Mouse (Mus musculus) liver, postnatal 0 days (tissue): ENCODE data around the gene Dnaic2. TPM values are rescaled to one million over a fixed set of nuclear protein-coding genes. Genes with fewer than 3 reads are reported as not detected.

ENCODE experiments used
- ATAC-seq: fragments of 200-750 bp; cut with Nextera tagmentation; 2 replicates; pipeline ENCODE4 v1.8.0; 2017; ENCODE audit warnings: mild to moderate bottlenecking, moderate library complexity
- DNase-seq: peaks from one replicate; pipeline ENCODE4 v3.0.0-alpha.2; 2016
- H3K27ac ChIP-seq: fragments of 300-500 bp; sonication (generic); 2 replicates; pipeline ENCODE4 v1.5.1; 2014; ENCODE audit warnings: antibody characterized with exemption, moderate library complexity, mild to moderate bottlenecking, low read depth
- H3K27me3 ChIP-seq: fragments of 300-500 bp; sonication (generic); 2 replicates; pipeline ENCODE4 v1.6.1; 2014; ENCODE audit warnings: low read length, control low read depth, mixed read lengths; ENCODE audit not compliant: insufficient read depth
- H3K36me3 ChIP-seq: fragments of 300-500 bp; sonication (generic); replicated peaks from 2 replicates; pipeline ENCODE4 v1.6.1; 2014; ENCODE audit warnings: mild to moderate bottlenecking, control low read depth, low read length, moderate library complexity, mixed read lengths; ENCODE audit not compliant: insufficient read depth
- H3K4me1 ChIP-seq: fragments of 300-500 bp; sonication (generic); 2 replicates; pipeline ENCODE4 v1.6.1; 2014; ENCODE audit warnings: antibody characterized with exemption, mild to moderate bottlenecking, control low read depth; ENCODE audit not compliant: insufficient read depth
- H3K4me2 ChIP-seq: fragments of 300-500 bp; sonication (generic); 2 replicates; pipeline ENCODE4 v1.6.1; 2014; ENCODE audit warnings: low read depth, mild to moderate bottlenecking, low read length, moderate library complexity, mixed read lengths
- H3K4me3 ChIP-seq: fragments of 300-500 bp; sonication (generic); 2 replicates; pipeline ENCODE4 v1.5.1; 2014; ENCODE audit warnings: low read depth, low read length
- H3K9ac ChIP-seq: fragments of 300-500 bp; sonication (generic); replicated peaks from 2 replicates; pipeline ENCODE4 v1.6.1; 2014; ENCODE audit warnings: mild to moderate bottlenecking, moderate library complexity
- H3K9me3 ChIP-seq: fragments of 300-500 bp; sonication (generic); 2 replicates; pipeline ENCODE4 v1.6.1; 2016; ENCODE audit warnings: mild to moderate bottlenecking, control low read depth, low read length, mixed read lengths
- CTCF ChIP-seq: sonication (generic); IDR thresholded peaks from 2 replicates; pipeline ENCODE4 v1.5.1; 2016; ENCODE audit warnings: antibody characterized with exemption, low read depth
- EP300 ChIP-seq: IDR thresholded peaks from 2 replicates; pipeline ENCODE4 v1.6.1; 2016; ENCODE audit warnings: antibody characterized with exemption, low read depth, mild to moderate bottlenecking
- WGBS: fragments of 180-500 bp; shearing (Covaris S2); extraction: QIAGEN DNeasy Blood & Tissue Kit; methylation state at CpG from one replicate; pipeline ENCODE4 v1.1.7; 2014; ENCODE audit not compliant: insufficient replicate concordance; 5-methylcytosine and 5-hydroxymethylcytosine counted together
- polyA plus RNA-seq: library from polyadenylated mRNA; unstranded; fragments of >200 nt; fragmentation: Nextera tagmentation; extraction: Ambion mirVana; gene quantifications from 2 replicates; pipeline ENCODE4 v1.2.1, GENCODE M21; 2015

The Dnaic2 gene
- polyA plus RNA-seq, 1 experiment from 2014 or later: 0.13 TPM

DNA sequence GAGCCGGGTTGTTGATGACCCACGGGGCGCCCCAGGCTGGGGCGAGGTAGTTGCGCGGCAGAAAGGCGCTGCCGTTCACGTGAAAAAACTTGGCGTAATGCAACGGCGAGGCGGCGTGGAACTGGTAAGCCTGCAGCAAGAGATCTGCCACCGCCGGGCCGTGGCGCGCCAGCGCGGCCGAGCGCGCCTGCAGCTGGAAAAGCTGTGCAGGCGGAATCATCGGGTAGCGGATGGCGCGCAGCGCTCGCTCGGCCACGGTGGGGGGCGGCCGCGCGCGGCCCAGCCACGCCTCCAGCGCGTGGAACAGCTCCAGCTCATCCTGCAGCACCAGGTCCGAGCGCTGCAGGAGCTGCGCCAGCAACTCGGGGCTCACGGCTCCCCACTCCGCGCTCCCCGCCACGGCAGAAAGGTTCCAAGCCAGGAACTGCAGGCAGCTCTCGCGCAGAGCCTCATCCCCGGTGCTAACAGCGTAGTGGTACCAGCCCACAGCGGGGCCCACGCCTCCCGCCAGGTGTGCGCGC, 64.7 kb downstream of the Dnaic2 start:
- Histone ChIP-seq H3K9me3 (no peaks in the 10 kb centered on the region), H3K9ac (no peak overlapping the region), H3K4me1 (peaks cover 12% of the 10 kb centered on the region), H3K27me3 (peaks cover 66% of the 10 kb centered on the region), H3K4me3 (peak overlapping the region; percentile 29), H3K27ac (no peak overlapping the region), H3K4me2 (peak overlapping the region; percentile 56), H3K36me3 (no peaks in the 10 kb centered on the region)
- DNase-seq (no peak), ATAC-seq (no peak)
- TF ChIP-seq EP300 (no peak), CTCF (no peak)
- 1% methylated on average over 56 of the region's 59 CpGs for WGBS

DNA sequence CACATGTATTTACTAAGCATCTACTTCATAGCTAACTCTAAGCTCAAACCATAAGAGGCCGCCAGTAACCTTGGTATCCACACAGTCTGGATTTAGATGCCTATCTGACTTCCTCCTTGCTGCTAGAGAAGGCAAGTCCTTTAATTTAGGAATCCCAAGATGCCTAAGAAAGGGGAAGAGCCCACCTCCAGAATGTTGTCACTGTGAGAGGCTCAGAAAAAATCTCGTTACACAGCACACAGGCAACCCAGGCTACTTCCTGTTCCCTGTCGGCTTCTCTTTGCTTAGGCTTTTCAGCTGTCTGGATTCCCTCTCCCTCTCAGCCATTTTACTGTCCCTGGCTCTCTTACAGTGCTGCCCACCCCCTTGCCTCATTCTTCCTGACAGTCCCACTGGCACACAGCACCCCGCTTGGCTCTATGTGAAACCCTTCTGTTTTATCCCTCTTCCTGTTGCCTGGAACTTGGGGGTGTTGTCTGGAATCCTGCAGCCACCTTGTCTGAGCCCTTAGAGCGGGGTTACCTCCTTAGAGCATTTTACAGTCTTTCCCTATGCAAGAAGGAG, 65.8 kb downstream of the Dnaic2 start:
- peaks cover 12% of the 10 kb centered on the region for H3K4me1 ChIP-seq
- no peak overlapping the region for H3K9ac ChIP-seq
- no peak for TF ChIP-seq CTCF
- TF ChIP-seq EP300: no peak
- no peak overlapping the region for H3K4me2 ChIP-seq
- ATAC-seq (no peak), DNase-seq (no peak)
- no peak overlapping the region for H3K4me3 ChIP-seq
- no peaks in the 10 kb centered on the region for H3K36me3 ChIP-seq
- H3K9me3 ChIP-seq: no peaks in the 10 kb centered on the region
- WGBS: 29% methylated on average over 5 of the region's 5 CpGs
- H3K27ac ChIP-seq: no peak overlapping the region
- H3K27me3 ChIP-seq: peaks cover 60% of the 10 kb centered on the region

DNA sequence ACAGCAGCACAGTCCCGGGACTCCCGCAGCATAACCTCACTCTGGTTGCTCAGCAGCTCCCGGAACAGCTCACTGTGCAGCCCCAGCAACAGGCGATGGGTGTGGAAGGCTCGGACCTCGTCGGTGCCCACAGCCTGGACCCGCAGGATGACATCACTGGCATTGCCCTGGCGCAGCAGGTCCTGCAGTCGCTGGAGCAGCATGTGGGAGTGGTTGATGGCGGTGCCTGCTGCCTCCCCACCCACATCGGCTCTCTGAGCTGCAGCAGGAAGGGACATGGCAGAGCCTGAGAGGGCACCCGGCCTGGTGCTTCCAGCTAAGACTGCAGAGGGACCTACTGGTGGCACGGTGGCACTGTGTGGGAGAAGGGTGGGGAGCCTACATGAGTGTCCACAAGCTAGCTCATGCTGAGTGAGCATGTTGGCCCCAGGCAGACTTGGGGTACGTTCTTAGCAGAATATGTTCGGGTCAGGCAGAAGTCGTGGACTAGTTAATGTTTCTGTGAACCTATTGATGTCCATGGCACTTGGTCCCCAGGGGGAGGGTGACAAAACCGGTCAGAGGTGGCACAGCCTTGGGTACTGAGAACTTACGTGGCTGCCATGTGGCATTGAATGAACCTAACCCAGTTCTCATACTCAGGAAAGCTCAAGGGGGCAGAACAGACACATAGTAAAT, 66.8 kb downstream of the Dnaic2 start:
- Histone ChIP-seq H3K4me1 (peaks cover 12% of the 10 kb centered on the region), H3K9me3 (no peaks in the 10 kb centered on the region), H3K4me2 (no peak overlapping the region), H3K27ac (no peak overlapping the region), H3K9ac (no peak overlapping the region), H3K27me3 (peaks cover 53% of the 10 kb centered on the region), H3K36me3 (no peaks in the 10 kb centered on the region), H3K4me3 (no peak overlapping the region)
- ATAC-seq (peak; percentile 9; the same call in 1 of the 2 replicates), DNase-seq (no peak)
- TF ChIP-seq EP300 (no peak), CTCF (no peak)
- 60% methylated on average over 19 of the region's 19 CpGs for WGBS

DNA sequence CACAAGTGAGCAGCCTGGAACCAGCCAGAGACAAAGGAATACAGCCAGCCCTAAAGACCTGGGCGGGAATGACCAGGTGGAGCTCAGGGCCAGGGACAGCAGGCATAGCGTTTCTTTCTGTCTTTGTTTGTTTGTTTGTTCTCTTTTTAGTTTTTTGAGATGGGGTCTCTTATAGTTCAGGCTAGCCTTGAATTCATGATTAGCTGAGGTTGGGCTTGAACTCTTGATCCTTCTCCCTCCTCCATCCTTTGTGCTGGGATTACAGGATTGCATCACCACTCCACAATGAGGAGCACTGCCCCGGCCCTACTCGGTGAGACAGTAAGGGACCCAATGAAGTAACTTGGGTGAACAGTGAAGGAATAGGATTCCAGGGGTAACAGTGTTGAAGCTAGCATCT, 67.5 kb downstream of the Dnaic2 start:
- peaks cover 47% of the 10 kb centered on the region for H3K27me3 ChIP-seq
- WGBS: 48% methylated on average over 4 of the region's 4 CpGs
- TF ChIP-seq CTCF: no peak
- no peak for TF ChIP-seq EP300
- no peak overlapping the region for H3K27ac ChIP-seq
- no peaks in the 10 kb centered on the region for H3K9me3 ChIP-seq
- H3K4me3 ChIP-seq: no peak overlapping the region
- H3K4me2 ChIP-seq: no peak overlapping the region
- peaks cover 8% of the 10 kb centered on the region for H3K4me1 ChIP-seq
- DNase-seq: no peak
- H3K9ac ChIP-seq: no peak overlapping the region
- H3K36me3 ChIP-seq: no peaks in the 10 kb centered on the region
- ATAC-seq: no peak

DNA sequence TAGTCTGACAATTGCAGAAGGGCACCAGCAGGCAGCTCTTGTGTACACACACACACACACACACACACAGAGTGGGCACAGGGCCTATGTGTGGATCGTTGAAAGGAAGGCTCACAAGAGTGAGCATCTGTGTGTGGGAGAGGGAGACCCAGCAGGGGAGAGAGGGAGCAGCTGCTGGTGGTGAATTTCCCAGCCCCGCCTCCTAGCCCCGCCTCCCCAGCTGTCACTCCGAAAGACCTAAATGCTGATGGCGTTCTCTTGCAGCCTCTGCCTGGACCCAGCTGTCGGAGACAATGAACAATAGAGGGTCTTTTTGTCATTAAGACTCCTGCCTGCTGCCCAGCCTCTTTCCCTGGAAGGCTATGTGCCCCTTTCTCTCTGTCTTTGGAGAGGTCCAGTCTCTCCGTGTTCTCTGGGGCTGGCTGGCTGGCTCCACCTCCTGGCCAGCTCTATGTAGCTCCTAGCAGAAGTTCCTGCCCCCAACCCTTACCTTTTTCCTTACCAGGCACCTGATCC, 68.1 kb downstream of the Dnaic2 start:
- 0% methylated on average over 5 of the region's 7 CpGs for WGBS
- H3K27me3 ChIP-seq: peaks cover 41% of the 10 kb centered on the region
- DNase-seq: peak; percentile 41

DNA sequence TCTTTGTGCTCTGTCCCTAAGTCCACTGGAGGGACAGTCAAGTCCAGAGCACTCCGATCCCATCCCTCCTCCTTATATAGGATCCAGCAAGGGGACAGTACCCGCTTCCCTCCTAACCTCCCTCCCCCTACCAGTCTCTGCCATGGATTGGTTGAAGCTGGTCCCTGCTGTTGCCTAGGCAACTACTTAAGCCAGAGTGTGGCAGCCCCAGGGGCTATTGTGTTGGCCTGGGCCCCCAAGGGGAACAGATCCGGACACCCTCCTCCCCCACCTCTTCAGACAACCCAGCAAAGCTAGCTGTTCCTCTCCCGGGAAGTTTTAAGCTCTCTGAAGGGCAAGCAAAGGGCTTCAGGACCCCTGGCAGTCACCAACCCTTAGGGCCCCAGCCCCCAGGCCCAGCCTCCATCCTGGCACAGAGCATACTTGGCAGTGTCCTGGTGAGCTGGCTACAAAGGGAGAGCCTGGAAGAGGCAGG, 68.7 kb downstream of the Dnaic2 start, which contains the start of gene Btbd17:
Btbd17 (minus strand) TSS at position 98 of the 475 bp plus-strand sequence.
- H3K4me3 ChIP-seq: peak within 1 kb of the TSS; percentile 27; the same call in 1 of the 2 replicates
- H3K9ac ChIP-seq: no peak within 1 kb of the TSS
- H3K9me3 ChIP-seq: no peaks in the 10 kb centered on the region
- no peak for TF ChIP-seq CTCF
- no peak for TF ChIP-seq EP300
- DNase-seq (no peak), ATAC-seq (no peak)
- peak within 1 kb of the TSS; percentile 66 for H3K4me2 ChIP-seq
- WGBS: 22% methylated on average over 4 of the region's 4 CpGs
- no peaks in the 10 kb centered on the region for H3K36me3 ChIP-seq
- H3K27ac ChIP-seq: no peak within 1 kb of the TSS
- H3K4me1 ChIP-seq: peaks cover 8% of the 10 kb centered on the region
- H3K27me3 ChIP-seq: peaks cover 37% of the 10 kb centered on the region

More for the DNA sequence above, 68.1 kb downstream of the Dnaic2 start:
- Histone ChIP-seq H3K4me2 (peak overlapping the region; percentile 66), H3K36me3 (no peaks in the 10 kb centered on the region), H3K27ac (no peak overlapping the region), H3K4me1 (peaks cover 8% of the 10 kb centered on the region), H3K4me3 (peak overlapping the region; percentile 27; the same call in 1 of the 2 replicates), H3K9ac (no peak overlapping the region), H3K9me3 (no peaks in the 10 kb centered on the region)
- peak; percentile 20; the same call in 1 of the 2 replicates for ATAC-seq
- peak; percentile 45 for TF ChIP-seq CTCF
- no peak for TF ChIP-seq EP300
